Comparison of ENCODE assay signal across 10 mouse cellular contexts in the genomic region with DNA sequence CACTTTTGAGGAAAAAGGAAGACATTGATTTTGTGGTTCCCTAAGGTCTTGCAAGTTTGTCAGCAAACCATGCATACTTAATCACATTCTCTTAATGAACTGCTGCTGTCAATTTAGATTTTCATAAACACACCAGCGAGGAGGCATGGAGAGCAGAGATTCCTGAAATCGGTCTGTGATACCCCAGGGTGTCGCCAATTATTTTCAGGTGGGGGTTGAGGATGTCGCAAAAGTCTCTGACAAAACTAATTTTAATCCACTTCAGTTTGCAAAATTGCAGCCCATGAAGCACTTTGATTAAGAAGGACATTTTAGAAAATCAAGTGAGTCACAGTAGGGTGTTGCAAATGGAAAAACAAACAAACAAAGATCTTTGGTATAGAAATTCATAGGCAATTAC.
"Had no signal": no experiment of that assay in that cellular context is flagged by ENCODE, and none has a peak within 500 bp of the region (broad histone marks: within the 10 kb centered on the region; RNA-seq: fewer than 3 reads in every experiment).

No protein-coding gene starts in this region.

- DNase-seq: kidney, adult 8-10 months; kidney, postnatal 14 days; kidney, postnatal 4 days; liver; lung, adult 18-20 months; lung, postnatal 10 days; lung, postnatal 36 days; right cerebral cortex, postnatal 25 days; spleen, adult 18-20 months; thymus, postnatal 25 days had no signal
